Mouse (Mus musculus) T-cell, adult 2 months (primary cell): ENCODE results near the gene Olfr1308.

ENCODE experiments used
- DNase-seq: peaks from one replicate; pipeline ENCODE4 v3.0.0; 2022; ENCODE audit warnings: low spot score

The Olfr1308 gene

GRCm38 (mm10) chr2:111964844-111965243 lies at the start of gene Olfr1308:
TSS of gene Olfr1308 (minus strand) at chr2:111964944.
- DNase-seq = no peak

DNA sequence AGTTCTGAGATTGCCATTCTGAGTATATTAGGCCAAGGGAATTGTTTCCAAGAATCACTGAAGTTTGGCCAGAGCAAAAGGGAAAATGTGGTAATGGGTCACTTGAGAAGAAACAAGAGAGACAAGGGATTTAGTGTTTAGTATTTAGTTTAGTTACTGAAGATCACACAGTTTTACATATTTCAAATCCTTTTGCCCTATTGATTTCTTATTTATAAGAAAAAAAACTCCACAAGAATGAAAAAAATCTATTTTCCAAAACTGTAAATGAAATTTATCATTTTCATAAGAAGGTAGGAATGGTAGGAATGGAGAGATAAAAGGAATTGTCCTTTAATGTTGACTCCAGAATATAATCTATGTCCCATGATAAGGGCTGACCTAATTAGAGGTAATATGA lies 47.9 kb upstream of the Olfr1308 start, which contains the start of gene Olfr1310:
TSS of gene Olfr1310 (minus strand) at position 101 of the 400 bp plus-strand sequence.
- DNase-seq = no peak

- no peak for DNase-seq
These were observed 25.4 kb upstream of the Olfr1308 start, which contains the start of gene Olfr1309 for GRCm38 (mm10) chr2:111990181-111990580. TSS of gene Olfr1309 (minus strand) at chr2:111990281.

DNA sequence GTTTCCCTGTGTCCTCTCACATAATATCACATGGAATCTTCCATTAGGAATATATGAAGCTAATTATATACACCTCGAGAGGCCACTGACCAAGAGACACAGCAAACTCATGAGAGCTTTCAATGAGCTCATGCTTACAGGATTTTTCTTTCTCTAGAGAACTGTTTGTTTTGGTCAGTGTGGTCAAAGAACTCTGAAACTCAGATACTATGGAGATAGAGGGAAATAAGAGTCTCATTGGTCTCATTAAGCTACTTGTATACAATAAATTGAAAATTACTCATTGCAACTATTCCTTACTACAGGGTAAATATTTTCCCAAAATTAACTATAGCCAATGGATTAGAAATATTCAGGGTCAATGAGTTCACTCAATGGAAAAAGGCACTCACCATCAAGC lies 15.4 kb downstream of the Olfr1308 start, which contains the start of gene Olfr1307:
TSS of gene Olfr1307 (minus strand) at position 101 of the 400 bp plus-strand sequence.
- DNase-seq = no peak

DNA sequence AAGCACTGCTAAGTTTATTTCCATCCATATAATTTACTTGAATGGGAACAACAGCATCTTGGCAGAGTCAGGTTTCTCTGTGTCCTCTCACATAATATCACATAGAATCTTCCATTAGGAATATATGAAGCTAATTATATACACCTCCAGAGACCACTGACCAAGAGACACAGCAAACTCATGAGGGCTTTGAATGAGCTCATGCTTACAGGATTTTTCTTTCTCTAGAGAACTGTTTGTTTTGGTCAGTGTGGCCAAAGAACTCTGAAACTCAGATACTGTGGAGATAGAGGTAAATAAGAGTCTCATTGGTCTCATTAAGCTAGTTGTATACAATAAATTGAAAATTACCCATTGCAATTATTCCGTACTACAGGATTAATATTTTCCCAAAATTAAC lies 48.6 kb downstream of the Olfr1308 start, which contains the start of gene Olfr1306:
TSS of gene Olfr1306 (minus strand) at position 101 of the 400 bp plus-strand sequence.
- DNase-seq = no peak
